Mouse (Mus musculus) olfactory bulb, adult 2 months (tissue): ENCODE results near the gene Slc35f3.

ENCODE experiments used
- CTCF ChIP-seq: fragments of 200-500 bp; IDR thresholded peaks from 2 replicates; pipeline ENCODE4 v1.5.1; 2012; ENCODE audit warnings: low read depth, mild to moderate bottlenecking, low read length, moderate library complexity; ENCODE audit not compliant: insufficient read depth
- POLR2A ChIP-seq: fragments of 200-500 bp; IDR thresholded peaks from 2 replicates; pipeline ENCODE4 v1.6.1; 2012; ENCODE audit warnings: mild to moderate bottlenecking, low read depth, low read length, moderate library complexity; ENCODE audit not compliant: insufficient read depth

GRCm38 (mm10) chr8:126257392-126257681 is 41.0 kb upstream of the Slc35f3 start:
- no peak for TF ChIP-seq CTCF
- TF ChIP-seq POLR2A, result no peak
